Mouse (Mus musculus) right cerebral cortex, postnatal 36 days (tissue): ENCODE results near the gene Usp35.

Experiments
- DNase-seq, 2 experiments: peaks; one replicate each; pipeline ENCODE4 v3.0.0; 2022; ENCODE audit warnings: low spot score in 2 of 2, mixed read lengths in 1 of 2

Gene Usp35

GRCm38 (mm10) chr7:97313364-97313995 lies 18.3 kb downstream of the Usp35 start:
- DNase-seq, result no peak

- DNase-seq, result no peak
Measured at GRCm38 (mm10) chr7:97312856-97313255, 19.0 kb downstream of the Usp35 start.

- no peak for DNase-seq
Measured at GRCm38 (mm10) chr7:97312196-97312595, 19.6 kb downstream of the Usp35 start.

GRCm38 (mm10) chr7:97311620-97312019 lies 20.2 kb downstream of the Usp35 start:
- DNase-seq, result no peak

GRCm38 (mm10) chr7:97310341-97310635 lies 21.5 kb downstream of the Usp35 start:
- no peak for DNase-seq

GRCm38 (mm10) chr7:97309461-97310340 lies 22.1 kb downstream of the Usp35 start:
- DNase-seq, result no peak

GRCm38 (mm10) chr7:97307546-97307945 lies 24.3 kb downstream of the Usp35 start:
- no peak for DNase-seq

GRCm38 (mm10) chr7:97306813-97307212 lies 25.0 kb downstream of the Usp35 start:
- DNase-seq, result no peak

- no peak for DNase-seq
Measured at GRCm38 (mm10) chr7:97305206-97305605, 26.6 kb downstream of the Usp35 start.

GRCm38 (mm10) chr7:97304471-97304870 lies 27.3 kb downstream of the Usp35 start:
- no peak for DNase-seq

- no peak for DNase-seq
Measured at GRCm38 (mm10) chr7:97303614-97304013, 28.2 kb downstream of the Usp35 start.

- no peak for DNase-seq
Measured at GRCm38 (mm10) chr7:97302876-97303275, 28.9 kb downstream of the Usp35 start.

GRCm38 (mm10) chr7:97302261-97302660 lies 29.6 kb downstream of the Usp35 start:
- DNase-seq, result no peak

GRCm38 (mm10) chr7:97301321-97301720 lies 30.5 kb downstream of the Usp35 start:
- DNase-seq, result no peak

- DNase-seq, result no peak
Measured at GRCm38 (mm10) chr7:97300914-97301313, 30.9 kb downstream of the Usp35 start.

GRCm38 (mm10) chr7:97298943-97299342 lies 32.9 kb downstream of the Usp35 start:
- no peak for DNase-seq

- no peak for DNase-seq
Measured at GRCm38 (mm10) chr7:97298279-97298678, 33.5 kb downstream of the Usp35 start.

- DNase-seq, result peak in 1 of 2 experiments; percentile 41
Measured at GRCm38 (mm10) chr7:97297466-97297865, 34.4 kb downstream of the Usp35 start.

GRCm38 (mm10) chr7:97296986-97297385 lies 34.8 kb downstream of the Usp35 start:
- no peak for DNase-seq

- no peak for DNase-seq
Measured at GRCm38 (mm10) chr7:97271068-97271467, 60.8 kb downstream of the Usp35 start.

- DNase-seq, result no peak
Measured at GRCm38 (mm10) chr7:97270367-97270766, 61.5 kb downstream of the Usp35 start.

- DNase-seq, result no peak
Measured at GRCm38 (mm10) chr7:97262541-97262940, 69.3 kb downstream of the Usp35 start.
